Mouse (Mus musculus) testis, adult 2 months (tissue): Measurements from ENCODE around the gene Hoxb1.

Experiments
- CTCF ChIP-seq: fragments of 200-500 bp; IDR thresholded peaks from 2 replicates; pipeline ENCODE4 v1.5.1; 2012; ENCODE audit warnings: low read depth, mild to moderate bottlenecking, inconsistent platforms, low read length, moderate library complexity; ENCODE audit not compliant: control insufficient read depth, insufficient read depth, insufficient replicate concordance
- POLR2A ChIP-seq: fragments of 200-500 bp; IDR thresholded peaks from 2 replicates; pipeline ENCODE4 v1.6.1; 2012; ENCODE audit warnings: low read depth, mild to moderate bottlenecking, inconsistent platforms, low read length, moderate library complexity; ENCODE audit not compliant: control insufficient read depth

- TF ChIP-seq CTCF (no peak), POLR2A (no peak)
Observed at GRCm38 (mm10) chr11:96367141-96367540, 1.6 kb downstream of the Hoxb1 start.
